Mouse (Mus musculus) heart, embryonic 11.5 days (tissue): ENCODE results near the gene Unc13a. TPM values are rescaled to one million over a fixed set of nuclear protein-coding genes. Genes with fewer than 3 reads are reported as not detected.

Source experiments
- ATAC-seq: fragments of 200-750 bp; cut with Nextera tagmentation; replicated peaks from 2 replicates; pipeline ENCODE4 v1.8.0; 2017; ENCODE audit warnings: moderate library complexity; ENCODE audit not compliant: insufficient number of reproducible peaks, low FRiP score, low TSS enrichment
- H3K27ac ChIP-seq: fragments of 300-500 bp; sonication (generic); 2 replicates; pipeline ENCODE4 v1.5.1; 2014; ENCODE audit warnings: mild to moderate bottlenecking, low read depth, low read length
- H3K27me3 ChIP-seq: fragments of 300-500 bp; sonication (generic); 2 replicates; pipeline ENCODE4 v1.6.1; 2014; ENCODE audit warnings: mild to moderate bottlenecking, low read length, mixed read lengths; ENCODE audit not compliant: control insufficient read depth, insufficient read depth
- H3K36me3 ChIP-seq: fragments of 300-500 bp; sonication (generic); 2 replicates; pipeline ENCODE4 v1.6.1; 2014; ENCODE audit warnings: mild to moderate bottlenecking, low read length, moderate library complexity, mixed read lengths; ENCODE audit not compliant: control insufficient read depth, insufficient read depth
- H3K4me1 ChIP-seq: fragments of 300-500 bp; sonication (generic); 2 replicates; pipeline ENCODE4 v1.6.1; 2014; ENCODE audit warnings: low read length; ENCODE audit not compliant: control insufficient read depth, insufficient read depth
- H3K4me2 ChIP-seq: fragments of 300-500 bp; sonication (generic); 2 replicates; pipeline ENCODE4 v1.6.1; 2014; ENCODE audit warnings: mild to moderate bottlenecking, moderate library complexity
- H3K4me3 ChIP-seq: fragments of 300-500 bp; sonication (generic); 2 replicates; pipeline ENCODE4 v1.5.1; 2014; ENCODE audit warnings: low read depth, low read length
- H3K9ac ChIP-seq: fragments of 300-500 bp; sonication (generic); 2 replicates; pipeline ENCODE4 v1.6.1; 2014; ENCODE audit warnings: mild to moderate bottlenecking, low read depth, low read length, moderate library complexity
- H3K9me3 ChIP-seq: fragments of 300-500 bp; sonication (generic); replicated peaks from 2 replicates; pipeline ENCODE4 v1.6.1; 2016; ENCODE audit warnings: low read length; ENCODE audit not compliant: control insufficient read depth
- WGBS: fragments of 180-500 bp; shearing (Covaris S2); extraction: QIAGEN DNeasy Blood & Tissue Kit; methylation state at CpG from one replicate; pipeline ENCODE4 v1.1.7; 2014; ENCODE audit not compliant: insufficient replicate concordance; 5-methylcytosine and 5-hydroxymethylcytosine counted together
- polyA plus RNA-seq: library from polyadenylated mRNA; unstranded; fragments of >200 nt; fragmentation: Nextera tagmentation; extraction: Ambion mirVana; gene quantifications from 2 replicates; pipeline ENCODE4 v1.2.1, GENCODE M21; 2014

Gene Unc13a
- polyA plus RNA-seq, 1 experiment from 2014 or later = 0.63 TPM

DNA sequence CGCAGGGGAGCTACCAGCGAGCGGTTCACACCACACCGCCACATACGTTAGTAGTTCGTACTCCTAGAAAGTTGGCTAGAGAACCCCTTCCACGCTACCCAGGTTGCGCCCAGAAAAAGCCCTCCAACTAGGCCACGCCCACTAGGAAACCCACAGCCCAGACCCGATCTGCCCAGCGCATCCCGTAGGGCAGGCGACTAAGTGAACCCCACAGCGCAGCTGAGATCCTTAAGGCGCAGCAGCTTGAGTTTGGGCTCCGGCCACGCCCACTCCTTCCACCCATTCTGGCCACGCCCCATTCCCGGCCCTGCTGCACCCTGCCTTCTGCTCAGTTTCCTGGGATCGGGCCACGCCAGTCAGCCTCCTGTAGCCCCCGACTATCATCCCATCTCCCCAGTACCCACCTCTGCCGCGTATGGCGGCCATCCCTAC, 41.8 kb downstream of the Unc13a start:
- peaks cover 46% of the 10 kb centered on the region for H3K27me3 ChIP-seq
- H3K4me1 ChIP-seq = peaks cover 18% of the 10 kb centered on the region
- 4% methylated on average over 25 of the region's 25 CpGs for WGBS
- peak; percentile 4; the same call in 1 of the 2 replicates for ATAC-seq
- peaks cover 11% of the 10 kb centered on the region for H3K9me3 ChIP-seq
- H3K9ac ChIP-seq = peak overlapping the region; percentile 52
- peak overlapping the region; percentile 98 for H3K4me2 ChIP-seq
- H3K4me3 ChIP-seq = peak overlapping the region; percentile 57
- peaks cover 6% of the 10 kb centered on the region; the same call in 1 of the 2 replicates for H3K36me3 ChIP-seq
- no peak overlapping the region for H3K27ac ChIP-seq

DNA sequence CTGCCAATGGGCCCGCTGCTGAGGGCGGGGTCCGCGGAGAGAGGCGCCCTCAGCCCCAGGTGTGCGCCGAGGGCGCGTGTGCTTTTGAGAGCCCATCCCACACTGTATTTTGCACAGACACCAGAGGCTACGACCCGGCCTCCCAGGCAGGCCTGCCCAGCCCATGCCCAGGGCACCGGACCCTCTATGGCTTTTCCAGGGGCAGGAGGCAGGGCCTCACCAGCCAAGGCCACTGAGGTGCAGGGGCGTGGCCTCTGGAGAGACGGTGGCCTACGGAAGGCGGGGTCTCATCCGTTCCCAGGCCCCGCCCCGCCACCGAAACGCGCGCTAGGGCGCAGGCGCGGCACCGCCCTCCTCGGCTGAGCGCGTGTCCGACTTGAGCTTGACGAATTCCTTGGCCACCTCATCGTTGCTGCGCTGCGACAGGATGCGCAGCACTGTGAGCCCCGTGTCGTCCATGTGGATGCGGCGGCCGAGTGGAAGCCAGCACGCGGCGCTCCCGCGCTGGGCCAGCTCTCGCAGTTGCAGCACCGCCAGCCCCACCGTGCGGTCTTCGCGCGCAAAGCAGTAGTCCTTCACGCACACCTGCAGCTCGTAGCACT, 42.4 kb downstream of the Unc13a start:
- WGBS = under 1% methylated on average over 55 of the region's 55 CpGs
- peak overlapping the region; percentile 57 for H3K4me3 ChIP-seq
- peak; percentile 84 for ATAC-seq
- H3K4me2 ChIP-seq = peak overlapping the region; percentile 98
- H3K4me1 ChIP-seq = peaks cover 15% of the 10 kb centered on the region
- H3K27ac ChIP-seq = peak overlapping the region; percentile 6; the same call in 1 of the 2 replicates
- peaks cover 11% of the 10 kb centered on the region for H3K9me3 ChIP-seq
- peaks cover 41% of the 10 kb centered on the region for H3K27me3 ChIP-seq
- peak overlapping the region; percentile 78 for H3K9ac ChIP-seq
- H3K36me3 ChIP-seq = peaks cover 12% of the 10 kb centered on the region

- Histone ChIP-seq H3K36me3 (peaks cover 19% of the 10 kb centered on the region), H3K27me3 (peaks cover 34% of the 10 kb centered on the region), H3K4me3 (peak overlapping the region; percentile 57), H3K9me3 (peaks cover 14% of the 10 kb centered on the region), H3K4me2 (peak overlapping the region; percentile 98), H3K4me1 (peaks cover 13% of the 10 kb centered on the region), H3K27ac (peak overlapping the region; percentile 6), H3K9ac (peak overlapping the region; percentile 78)
- ATAC-seq = no peak
- WGBS = 7% methylated on average over 14 of the region's 16 CpGs
Observed at GRCm38 (mm10) chr8:71628396-71629095, 43.0 kb downstream of the Unc13a start.

GRCm38 (mm10) chr8:71627265-71628099, 44.1 kb downstream of the Unc13a start:
- 47% methylated on average over 9 of the region's 9 CpGs for WGBS
- ATAC-seq = no peak

DNA sequence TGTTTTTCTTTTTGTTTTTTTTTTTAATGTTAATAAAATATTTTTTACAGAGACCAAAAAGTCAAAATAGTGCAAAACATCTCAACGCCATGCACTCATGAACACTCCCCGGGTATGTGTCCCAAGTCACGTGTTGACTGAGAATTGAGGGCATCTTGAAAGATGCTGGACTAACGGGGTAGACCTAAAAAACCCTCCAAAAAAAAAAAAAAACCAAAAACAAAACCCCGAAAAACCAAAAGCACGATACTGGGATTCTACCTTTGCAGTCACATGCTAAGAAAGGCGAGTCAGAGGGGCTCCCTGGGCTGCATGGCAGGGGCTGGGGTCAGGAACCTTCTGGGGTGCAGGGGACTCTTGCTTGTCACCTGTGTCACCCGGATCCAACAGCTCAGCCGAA, 44.8 kb downstream of the Unc13a start:
- ATAC-seq = no peak
- WGBS = 87% methylated on average over 9 of the region's 9 CpGs
- H3K4me1 ChIP-seq = peaks cover 13% of the 10 kb centered on the region
- no peak overlapping the region for H3K4me2 ChIP-seq
- H3K36me3 ChIP-seq = peaks cover 37% of the 10 kb centered on the region
- H3K9me3 ChIP-seq = peaks cover 22% of the 10 kb centered on the region
- peaks cover 19% of the 10 kb centered on the region for H3K27me3 ChIP-seq
- H3K9ac ChIP-seq = no peak overlapping the region
- H3K4me3 ChIP-seq = no peak overlapping the region
- H3K27ac ChIP-seq = peak overlapping the region; percentile 47; the same call in 1 of the 2 replicates

More at GRCm38 (mm10) chr8:71627265-71628099, 44.1 kb downstream of the Unc13a start:
- peaks cover 25% of the 10 kb centered on the region for H3K27me3 ChIP-seq
- H3K4me2 ChIP-seq = no peak overlapping the region
- peaks cover 16% of the 10 kb centered on the region for H3K9me3 ChIP-seq
- peaks cover 29% of the 10 kb centered on the region for H3K36me3 ChIP-seq
- H3K9ac ChIP-seq = no peak overlapping the region
- H3K4me3 ChIP-seq = no peak overlapping the region
- peak overlapping the region; percentile 47 for H3K27ac ChIP-seq
- peaks cover 13% of the 10 kb centered on the region for H3K4me1 ChIP-seq

DNA sequence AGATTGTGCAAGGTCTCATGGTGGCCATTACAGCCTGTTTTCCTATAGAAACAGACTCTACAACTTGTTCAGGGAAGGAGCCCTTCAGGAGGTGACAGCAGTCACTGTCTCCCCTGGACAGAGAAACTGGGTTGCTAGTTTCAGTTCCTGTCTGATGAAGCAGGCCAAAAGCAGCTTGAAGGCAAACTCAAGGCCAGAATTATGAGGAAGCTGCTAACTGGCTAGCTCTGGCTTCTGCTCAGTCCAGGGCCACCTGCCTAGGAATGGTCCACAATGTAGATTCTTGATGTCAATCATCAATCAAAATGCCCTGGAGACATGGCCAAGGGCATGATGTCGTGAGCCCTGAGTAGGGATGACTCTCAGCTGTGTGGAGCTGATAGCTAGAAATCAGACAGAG, 46.5 kb downstream of the Unc13a start:
- H3K4me3 ChIP-seq = no peak overlapping the region
- H3K27me3 ChIP-seq = peaks cover 5% of the 10 kb centered on the region
- H3K36me3 ChIP-seq = peaks cover 53% of the 10 kb centered on the region
- peaks cover 13% of the 10 kb centered on the region for H3K4me1 ChIP-seq
- no peak overlapping the region for H3K4me2 ChIP-seq
- no peak overlapping the region for H3K9ac ChIP-seq
- H3K27ac ChIP-seq = no peak overlapping the region
- no peak for ATAC-seq
- WGBS = 86% methylated on average over 1 of the region's 1 CpGs
- peaks cover 25% of the 10 kb centered on the region for H3K9me3 ChIP-seq

GRCm38 (mm10) chr8:71619786-71620185, 51.8 kb downstream of the Unc13a start:
- Histone ChIP-seq H3K27ac (no peak overlapping the region), H3K36me3 (peaks cover 78% of the 10 kb centered on the region), H3K4me2 (no peak overlapping the region), H3K27me3 (no peaks in the 10 kb centered on the region), H3K9me3 (peaks cover 22% of the 10 kb centered on the region), H3K9ac (no peak overlapping the region), H3K4me1 (no peaks in the 10 kb centered on the region), H3K4me3 (no peak overlapping the region)
- ATAC-seq = no peak
- WGBS = 100% methylated on average over 2 of the region's 2 CpGs

GRCm38 (mm10) chr8:71613418-71613817, 58.1 kb downstream of the Unc13a start:
- Histone ChIP-seq H3K27me3 (no peaks in the 10 kb centered on the region), H3K4me2 (no peak overlapping the region), H3K27ac (no peak overlapping the region), H3K9me3 (no peaks in the 10 kb centered on the region), H3K4me3 (no peak overlapping the region), H3K4me1 (peaks cover 9% of the 10 kb centered on the region), H3K9ac (no peak overlapping the region), H3K36me3 (peaks cover 29% of the 10 kb centered on the region)
- 52% methylated on average over 4 of the region's 4 CpGs for WGBS
- ATAC-seq = no peak
